Mouse (Mus musculus) c-Kit-positive CD71-positive TER-119-positive erythroid progenitor cells, embryonic 14.5 days (primary cell): ENCODE measurements around the gene Itgam.
"Not testable (repeated sequence)": the region's sequence is repeated elsewhere in the genome, so short reads cannot be mapped to it uniquely, and the experiment has no call there.

ENCODE experiments used
- DNase-seq: peaks from one replicate; pipeline ENCODE4 v3.0.0-alpha.2; 2013; ENCODE audit warnings: low spot score

Gene Itgam

DNA sequence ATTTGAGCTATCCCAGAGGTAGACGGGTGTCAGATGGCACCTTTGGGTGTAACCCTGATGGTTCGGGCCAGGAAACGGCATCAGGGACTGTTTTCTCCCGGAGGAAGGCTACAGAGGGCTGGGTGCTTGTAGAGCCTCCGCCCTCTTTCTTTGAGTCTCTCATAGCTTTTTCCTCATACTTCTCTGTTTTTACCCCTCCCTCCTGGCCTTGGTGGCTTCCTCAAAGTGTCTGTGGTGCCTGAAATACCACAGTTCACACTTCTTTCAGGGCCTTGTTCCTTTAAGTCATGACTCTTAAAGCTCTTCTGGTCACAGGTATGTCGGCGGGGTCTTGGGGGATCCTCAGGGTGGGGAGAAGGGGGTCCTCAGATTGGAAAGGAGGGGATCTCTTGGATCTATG is at the start of gene Itgam, which contains the start of gene Gm49368:
Gene Itgam, plus strand, starts transcription at position 185 of the 400 bp plus-strand sequence.
Gene Gm49368, plus strand, starts transcription at position 228 of the 400 bp plus-strand sequence.
- DNase-seq = no peak

DNA sequence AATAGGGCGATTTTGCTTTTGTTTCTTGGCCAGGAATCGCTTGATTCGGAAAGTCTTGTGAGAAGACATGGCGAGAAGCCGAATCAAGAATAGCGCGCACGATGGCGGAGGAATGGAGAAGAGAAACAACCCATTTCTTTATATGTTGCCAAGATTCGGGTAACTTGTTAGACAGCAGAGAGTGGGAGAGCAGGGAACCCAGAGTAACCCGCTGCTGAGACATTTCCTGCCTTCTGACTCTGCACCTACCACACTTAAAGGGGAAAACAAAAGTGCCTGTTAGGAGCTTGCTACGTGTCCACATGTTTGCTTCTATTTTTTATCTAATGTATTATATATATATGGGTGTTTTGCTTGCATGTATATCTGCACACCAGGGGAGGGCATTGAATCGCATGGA is 49.3 kb upstream of the Itgam start:
- DNase-seq = no peak

DNA sequence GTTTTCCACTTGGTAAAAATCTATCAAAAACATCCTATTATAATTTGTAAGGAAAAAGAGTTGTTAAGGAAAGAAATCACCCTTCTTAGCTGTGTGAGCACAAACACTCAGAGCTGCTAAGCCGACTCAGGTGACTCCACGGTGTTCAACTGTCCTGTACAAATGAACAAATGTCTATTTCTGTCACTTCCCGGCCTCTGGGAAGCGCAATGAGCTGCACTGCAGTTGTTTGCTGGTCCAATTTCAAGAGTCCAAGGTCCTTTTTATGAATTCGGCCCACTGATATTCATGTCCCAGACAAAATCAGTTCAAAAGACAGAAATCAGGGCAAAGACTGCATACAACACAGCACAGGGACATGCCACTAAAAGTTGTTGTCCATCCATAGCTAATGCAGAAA is 46.3 kb upstream of the Itgam start:
- not testable (repeated sequence) for DNase-seq

DNA sequence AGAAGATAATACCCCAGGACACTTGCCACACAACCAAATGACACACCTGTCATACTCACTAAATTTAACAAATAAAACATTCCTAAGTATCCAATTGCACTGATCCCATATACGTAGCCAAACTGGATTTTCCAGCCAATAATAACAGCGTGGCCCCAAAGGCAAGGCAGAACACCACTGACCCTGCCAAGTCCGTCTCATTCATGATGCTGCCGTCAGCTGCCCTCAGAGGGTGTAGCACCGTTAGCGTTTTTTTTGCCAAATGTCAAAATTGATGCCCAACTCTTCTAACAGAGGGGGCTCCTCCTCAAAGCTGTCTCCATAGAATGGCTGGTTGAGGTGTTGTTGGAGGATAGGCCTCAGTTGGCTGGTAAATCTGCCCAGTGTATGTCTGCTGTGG is 45.8 kb upstream of the Itgam start:
- no peak for DNase-seq

DNA sequence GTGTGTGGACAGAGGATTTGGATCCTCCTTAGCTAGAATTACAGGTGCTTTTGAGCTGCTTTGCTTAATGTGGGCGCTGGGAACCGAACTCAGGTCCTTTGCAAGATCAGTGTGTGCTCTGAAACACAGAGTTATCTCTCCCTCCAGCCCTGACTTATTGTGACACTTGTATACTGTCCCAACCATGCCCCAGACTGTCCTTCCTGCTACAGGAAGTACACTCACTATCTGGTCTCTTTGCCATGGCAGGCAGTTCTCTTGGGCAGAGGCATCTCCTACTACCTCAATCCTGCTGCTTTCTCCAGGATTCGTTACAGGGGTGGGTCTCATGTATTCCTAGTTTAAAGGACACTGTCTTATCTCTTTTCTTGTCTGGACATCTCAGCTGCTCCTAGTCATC is 44.2 kb upstream of the Itgam start:
- DNase-seq = no peak

DNA sequence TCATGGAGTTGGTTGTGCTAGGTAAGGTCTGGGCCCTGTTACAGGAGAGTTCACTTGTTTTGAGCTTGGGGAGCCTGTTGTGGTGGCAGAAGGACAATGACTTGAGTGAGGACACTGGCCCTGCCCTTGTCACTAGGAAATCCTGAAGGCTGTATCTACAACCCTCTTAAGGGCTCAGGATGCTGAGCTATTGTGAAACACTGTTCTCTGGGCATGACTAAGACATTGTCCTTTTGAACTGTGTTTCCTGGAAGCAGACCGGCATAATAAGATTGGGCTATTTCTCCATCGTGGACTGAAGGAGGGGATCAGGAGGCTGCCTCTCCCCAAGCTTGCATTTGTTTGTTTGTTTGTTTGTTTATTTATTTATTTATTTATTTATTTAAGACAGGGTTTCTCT is 43.3 kb upstream of the Itgam start:
- DNase-seq = no peak

DNA sequence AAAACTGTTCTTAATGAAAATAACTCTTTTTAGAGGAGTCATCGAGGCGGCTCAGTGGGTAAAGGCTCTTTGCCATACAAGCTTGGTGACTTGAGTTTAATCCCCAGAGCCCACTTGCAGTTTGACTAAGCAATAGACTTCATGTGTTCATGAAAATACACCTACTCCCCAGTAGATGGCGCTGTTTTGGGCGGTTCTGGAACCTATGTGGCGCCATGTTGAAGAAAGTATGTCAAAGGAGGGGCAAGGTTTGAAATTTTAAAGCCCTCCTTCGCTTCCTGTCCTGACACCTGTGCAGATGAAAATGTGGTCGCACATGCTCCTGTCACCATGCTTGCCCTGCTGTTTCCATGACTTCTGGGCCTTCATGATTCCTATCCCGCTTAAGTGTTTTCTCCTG is 39.5 kb upstream of the Itgam start:
- DNase-seq = no peak

DNA sequence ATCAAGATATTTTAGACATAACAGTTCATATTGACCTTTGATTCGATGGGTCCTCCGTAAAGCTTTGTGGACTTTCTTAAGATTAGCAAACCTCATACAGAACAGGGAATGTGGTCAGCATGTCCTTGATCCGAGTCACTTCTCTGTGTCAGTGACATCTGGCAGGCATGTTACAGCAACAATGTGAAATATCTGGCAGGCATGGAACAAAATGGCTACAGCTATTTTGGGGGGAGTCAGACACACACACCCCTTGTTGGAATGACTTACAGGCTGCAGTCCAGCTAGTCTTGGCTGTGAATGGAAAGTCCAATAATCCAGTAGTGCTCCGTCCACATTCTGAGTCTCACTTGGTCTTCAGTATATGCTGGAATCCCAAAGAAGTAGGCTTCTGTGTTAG is 38.9 kb upstream of the Itgam start:
- DNase-seq = no peak

DNA sequence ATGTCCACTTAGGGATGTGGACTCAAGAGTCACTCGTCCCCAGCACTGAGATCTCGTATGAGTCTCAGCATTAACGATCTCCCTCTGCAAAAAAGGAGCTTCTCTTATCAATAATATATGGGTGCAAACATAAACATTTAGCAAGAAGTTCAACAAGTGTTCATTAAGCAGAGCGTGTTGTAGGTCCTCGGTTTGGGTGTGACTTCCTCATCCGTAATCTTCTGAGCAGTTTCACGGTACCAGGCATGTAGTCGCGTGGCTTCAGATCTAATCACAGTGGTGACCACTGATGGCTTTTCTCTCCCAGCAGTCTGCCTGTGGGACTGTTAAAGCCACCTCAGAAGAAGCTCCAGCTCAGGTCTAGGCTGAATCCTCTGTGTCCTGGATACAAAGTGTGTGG is 38.1 kb upstream of the Itgam start:
- no peak for DNase-seq

DNA sequence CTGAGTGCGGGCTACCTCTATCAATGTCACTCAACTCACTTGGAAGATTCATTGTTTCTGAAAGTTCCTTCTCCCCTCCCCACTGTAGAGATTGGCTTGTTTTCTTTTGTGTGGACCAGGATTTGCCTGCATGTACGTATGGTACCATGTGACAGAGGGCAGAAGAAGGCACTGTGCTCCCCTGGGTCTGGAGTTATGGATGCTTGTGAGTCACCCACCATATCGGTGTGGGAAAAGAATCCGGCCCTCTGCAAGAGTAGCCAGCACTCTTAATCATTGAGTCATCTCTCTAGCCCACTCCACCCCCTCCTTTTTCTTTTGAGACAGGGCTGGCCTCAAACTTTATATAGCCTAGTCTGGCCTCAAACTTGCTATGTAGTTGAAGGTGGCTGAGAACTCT is 37.5 kb upstream of the Itgam start:
- DNase-seq = no peak

DNA sequence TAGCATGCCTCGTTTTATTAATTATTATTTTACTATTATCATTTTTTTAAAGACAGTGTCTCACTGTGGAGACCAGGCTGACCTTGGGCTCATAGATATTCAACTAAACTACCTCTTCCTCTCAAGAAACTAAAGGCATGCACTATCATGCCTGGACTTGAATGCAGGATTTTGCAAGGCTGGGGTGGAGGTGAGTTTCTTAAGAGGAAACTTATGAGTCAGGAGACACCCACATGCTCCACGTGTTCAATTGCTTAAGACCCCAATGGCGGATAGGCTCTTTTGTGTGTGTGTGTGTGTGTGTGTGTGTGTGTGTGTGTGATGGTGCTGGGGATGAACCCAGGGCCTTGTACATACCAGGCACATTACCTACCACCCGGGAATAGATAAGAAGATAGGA is 37.1 kb upstream of the Itgam start:
- DNase-seq = no peak

DNA sequence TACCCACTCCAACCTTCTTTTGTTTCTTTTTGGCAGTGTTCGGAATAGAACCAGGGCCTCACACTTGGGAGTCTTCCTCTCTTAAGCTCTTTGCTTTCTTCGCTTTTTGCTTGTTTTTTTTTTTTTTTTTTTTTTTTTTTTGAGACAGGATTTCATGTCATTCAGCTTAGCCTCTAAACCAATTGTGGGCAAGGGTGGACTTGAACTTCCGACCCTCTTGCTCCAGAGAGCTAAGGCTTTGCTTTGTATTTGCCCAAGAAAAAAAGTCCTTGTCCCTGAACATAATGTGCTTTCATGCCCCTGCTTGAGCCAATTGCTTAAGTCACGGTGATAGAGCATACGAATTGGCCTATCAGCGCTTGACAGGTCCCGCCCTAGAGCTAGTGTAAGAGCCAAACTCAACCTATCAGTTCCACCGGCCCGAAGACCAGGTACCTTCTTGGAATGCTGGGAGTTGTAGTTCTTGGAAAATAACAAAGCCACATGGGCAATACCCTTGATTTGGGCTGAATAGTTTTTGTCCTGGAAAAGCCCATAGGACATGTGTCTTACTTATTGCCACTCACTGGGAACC is 30.9 kb upstream of the Itgam start:
- peak; percentile 52 for DNase-seq

DNA sequence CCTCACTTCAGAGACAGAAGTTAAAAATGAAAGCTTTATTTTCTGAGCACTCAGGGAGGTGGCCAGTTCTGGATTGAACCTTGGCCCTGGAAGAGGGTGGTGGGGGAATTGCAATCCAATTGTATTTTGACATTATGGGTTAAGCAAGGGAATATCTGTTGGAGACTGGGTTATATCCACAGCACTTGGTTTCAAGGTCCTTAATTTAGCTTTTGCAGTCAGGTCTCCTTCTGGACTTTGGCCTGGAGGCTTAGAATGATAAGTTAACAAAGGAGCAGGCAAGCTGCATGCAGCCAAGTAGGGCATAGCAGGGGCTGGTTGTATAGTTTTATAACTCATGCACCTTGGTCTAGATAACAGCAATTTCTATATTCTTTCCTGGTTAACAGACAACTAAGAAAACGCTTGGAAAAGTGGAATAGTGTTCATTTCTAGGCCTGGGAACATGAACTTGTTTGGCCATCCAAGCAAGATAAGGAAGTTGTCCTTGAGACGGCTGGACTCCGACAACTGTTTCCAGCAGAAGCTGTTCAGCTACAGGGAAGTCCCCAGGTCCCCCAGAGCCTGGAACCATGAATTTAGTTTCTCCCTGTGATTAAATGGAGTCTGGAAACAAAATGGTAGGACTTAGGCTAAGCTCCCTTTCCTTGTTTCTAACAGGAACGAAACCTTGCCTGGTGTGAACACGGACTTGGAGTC is 30.0 kb upstream of the Itgam start:
- no peak for DNase-seq

DNA sequence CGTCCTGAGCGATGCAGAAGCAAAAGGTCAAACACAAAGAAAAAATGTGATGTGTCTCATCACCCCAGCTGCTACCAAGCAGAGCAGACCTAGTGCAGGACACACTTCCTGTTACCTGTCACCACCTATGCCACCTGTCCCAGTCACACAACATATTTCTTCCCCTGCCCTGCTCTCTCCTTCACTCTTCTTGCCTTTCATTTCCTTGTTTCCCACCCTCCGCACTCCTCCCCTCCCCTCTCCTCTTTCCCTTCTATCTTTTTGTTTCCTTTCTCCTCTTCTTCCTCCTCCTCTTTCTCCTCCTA is 29.5 kb upstream of the Itgam start:
- DNase-seq = no peak

DNA sequence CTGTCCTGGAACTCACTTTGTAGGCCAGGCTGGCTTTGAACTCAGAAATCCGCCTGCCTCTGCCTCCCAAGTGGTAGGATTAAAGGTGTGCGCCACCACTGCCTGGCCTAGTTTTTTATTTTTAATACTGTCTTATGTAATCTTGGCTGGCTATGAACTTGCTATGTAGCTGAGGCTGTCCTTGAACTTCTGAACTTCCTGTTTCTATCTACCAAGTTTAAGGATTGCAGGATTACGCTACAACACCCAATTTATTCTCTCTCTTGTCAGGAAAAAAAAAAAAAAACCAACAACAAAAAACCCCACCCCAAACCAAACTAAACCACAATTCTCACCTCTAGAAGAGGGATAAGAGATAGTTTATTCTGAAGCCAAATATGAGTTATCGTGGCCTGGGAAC is 28.8 kb upstream of the Itgam start:
- no peak for DNase-seq

DNA sequence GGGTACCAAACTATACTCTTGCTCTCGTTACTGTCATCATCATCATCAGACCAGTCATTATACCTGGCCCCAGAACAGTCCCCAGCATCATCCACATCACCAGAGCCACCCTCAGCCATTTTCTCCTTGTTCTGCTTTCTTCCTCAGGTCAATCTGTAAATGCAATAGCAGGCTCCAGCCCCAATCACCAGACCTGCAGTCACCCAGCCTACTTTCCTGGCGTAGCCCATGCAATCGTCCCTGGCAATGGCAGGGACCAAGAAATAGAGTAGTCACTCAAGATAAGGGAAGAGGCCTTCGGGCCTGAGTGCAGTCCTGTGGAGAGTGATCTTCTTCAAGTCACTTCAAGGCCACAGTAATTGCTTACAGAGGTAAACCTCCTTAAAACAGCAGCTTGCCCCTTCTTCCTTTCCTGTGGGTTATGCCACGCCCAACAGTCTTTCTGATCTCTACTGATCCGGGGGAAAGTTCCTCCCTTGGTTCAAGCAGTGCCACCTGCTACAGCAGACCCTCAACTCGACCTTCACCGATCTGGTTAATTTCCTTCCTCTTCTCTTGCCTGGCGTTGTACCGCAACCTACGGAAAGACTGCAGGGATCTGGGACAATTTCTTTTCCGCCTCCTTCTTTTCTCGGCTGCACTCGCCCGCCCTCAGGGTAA is 20.1 kb upstream of the Itgam start:
- not testable (repeated sequence) for DNase-seq

DNA sequence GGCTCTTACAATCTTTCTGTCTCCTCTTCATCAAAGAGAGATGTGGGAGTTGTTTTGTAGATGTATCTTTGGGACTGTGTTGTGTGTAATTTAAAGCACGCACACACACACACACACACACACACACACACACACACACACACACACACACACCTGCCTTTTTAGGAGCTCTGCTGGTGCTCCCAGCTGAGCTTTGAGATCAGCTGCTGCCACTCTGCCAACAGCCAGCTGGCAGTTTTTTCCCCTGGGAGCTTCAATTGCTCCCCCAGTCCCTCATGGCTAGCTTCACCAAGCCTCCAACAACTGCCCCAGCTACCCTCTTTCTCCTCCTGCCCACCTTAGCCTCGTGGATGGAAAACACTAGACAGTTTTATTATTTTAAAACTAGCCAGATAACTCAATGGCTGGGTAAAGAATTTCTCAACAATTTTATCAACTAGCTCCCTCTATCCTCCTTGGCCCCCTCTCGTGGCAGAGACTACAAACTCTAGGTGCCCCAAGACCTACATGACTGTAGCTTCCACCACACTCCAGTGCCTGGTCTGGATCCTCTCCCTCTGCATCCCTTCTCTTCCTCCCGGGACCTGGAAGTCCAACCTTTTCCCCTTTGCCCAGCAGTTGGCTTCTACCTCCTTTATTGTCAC is 18.2 kb upstream of the Itgam start:
- no peak for DNase-seq

DNA sequence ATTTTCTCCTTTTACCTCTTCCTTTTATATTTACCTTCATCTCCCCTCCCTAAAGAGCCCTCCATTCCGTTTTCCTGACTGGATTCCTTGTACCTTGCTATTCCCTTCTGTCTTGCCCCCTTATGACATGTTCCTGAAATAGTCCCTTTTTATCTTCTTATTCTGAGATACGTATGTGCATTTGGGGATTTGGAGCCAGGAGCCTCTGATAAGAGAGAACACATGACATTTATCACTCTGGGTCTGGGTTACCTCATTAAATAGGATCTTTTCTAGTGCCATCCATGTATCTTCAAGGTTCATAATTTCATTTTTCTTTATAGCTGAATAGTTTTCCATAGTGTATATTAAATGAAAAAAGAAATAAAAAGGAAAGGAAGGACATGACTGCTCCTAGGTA is 16.8 kb upstream of the Itgam start:
- no peak for DNase-seq

DNA sequence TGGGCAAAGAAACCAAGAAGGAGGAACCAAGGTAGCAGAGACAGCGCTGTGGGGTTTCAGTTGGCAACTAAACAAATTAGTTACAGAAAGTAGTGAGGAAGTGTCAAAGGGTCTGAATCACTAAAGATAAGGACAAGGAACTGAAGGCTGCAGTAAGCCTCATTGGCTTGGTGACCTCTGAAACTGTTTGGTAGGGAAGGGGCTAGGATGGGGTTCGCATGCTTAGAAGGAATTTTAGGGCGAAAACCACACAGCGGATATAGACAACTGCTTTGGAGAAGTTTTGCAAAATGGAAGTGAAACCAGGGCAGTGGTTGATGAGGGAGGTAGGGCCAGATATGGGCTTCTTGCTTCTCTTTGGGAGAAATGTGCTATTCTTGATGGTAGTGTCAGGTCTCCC is 13.6 kb upstream of the Itgam start:
- peak; percentile 9 for DNase-seq

DNA sequence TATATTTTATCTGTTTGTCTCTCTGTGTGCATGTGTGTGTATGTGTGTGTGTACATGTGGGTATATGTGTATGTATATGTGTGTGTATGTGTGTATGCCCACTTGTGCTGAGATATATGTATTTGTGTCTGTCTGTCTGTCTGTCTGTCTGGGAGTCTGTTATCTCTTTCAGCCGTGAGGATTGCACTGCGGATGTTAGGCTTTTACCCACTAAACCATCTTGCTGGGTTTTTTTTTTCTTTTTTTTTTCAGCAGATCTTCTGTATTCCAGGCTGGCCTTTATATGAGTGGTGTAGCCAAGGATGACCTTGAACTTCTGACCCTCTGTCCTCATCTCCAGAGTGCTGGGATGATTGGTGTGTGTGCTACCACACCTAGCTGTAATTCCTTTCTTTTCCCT is 13.2 kb upstream of the Itgam start:
- DNase-seq = no peak

DNA sequence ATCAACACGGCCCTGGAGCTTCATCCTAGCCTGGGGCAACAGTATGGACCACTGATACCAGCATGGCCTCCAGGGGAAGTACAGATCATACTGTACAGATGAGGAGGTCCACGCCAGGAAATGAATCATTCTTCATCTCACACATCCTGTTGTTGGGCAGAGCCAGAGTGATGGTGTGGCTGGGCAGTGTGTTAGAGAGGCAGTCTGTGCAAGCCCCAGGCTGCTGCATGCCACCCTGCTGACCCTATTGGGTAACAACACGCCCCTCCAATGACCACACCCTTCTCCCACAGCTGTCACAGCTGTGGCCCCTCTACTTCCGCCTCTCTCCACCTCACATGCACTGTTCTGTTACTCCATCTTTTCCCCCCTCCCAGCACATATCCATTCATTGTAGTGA is 11.7 kb upstream of the Itgam start:
- DNase-seq = no peak

DNA sequence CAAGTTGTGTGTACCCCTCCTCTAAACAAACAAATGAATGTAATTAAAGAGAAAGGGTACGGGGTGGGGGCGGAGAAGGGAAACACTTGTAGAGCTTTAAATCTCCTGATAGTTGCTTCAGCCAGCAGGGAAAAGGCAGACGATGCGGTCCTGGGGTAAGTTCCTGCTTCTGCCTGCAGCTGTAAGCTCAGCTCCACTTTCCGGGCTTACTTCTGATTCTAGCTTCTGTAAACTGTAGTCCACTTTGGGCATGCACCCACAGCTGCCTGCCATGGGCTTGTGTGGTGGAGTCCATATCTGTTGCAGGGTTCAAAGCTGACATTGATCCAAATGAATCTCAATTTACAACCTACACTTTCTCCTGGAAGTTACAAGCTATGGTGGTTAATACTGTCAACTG is 9.4 kb upstream of the Itgam start:
- DNase-seq = no peak

DNA sequence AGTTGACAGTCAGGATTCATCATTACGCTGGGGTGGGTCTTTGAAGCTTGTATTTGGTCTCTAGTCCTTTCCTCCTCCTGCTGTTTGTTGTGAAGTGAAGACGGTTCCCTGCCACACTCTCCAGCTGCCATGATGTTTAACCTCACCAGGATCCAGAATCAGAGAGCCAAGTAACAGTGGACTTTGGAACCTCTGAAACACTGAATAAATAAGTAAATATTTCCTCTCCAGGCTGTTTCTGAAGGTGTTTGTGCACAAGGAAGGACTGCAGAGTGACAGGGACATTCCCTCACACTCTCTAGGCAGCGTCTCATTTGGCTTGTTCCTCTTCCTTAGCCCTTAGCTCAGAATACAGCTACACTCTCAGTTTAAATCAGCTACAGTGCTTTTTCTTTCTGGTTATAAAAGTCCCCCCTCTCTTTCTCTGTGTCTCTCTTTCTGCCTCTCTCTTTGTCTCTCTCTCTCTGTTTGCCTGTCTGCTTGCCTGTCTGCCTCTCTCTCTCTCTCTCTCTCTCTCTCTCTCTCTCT is 5.5 kb upstream of the Itgam start:
- no peak for DNase-seq
